Mouse (Mus musculus) lung, embryonic 16.5 days (tissue): ENCODE data around the gene Rnf152. TPM values are rescaled to one million over a fixed set of nuclear protein-coding genes. Genes with fewer than 3 reads are reported as not detected.

Experiments used
- ATAC-seq: fragments of 200-750 bp; cut with Nextera tagmentation; 2 replicates; pipeline ENCODE4 v1.8.0; 2017; ENCODE audit warnings: low read depth, mild to moderate bottlenecking, moderate library complexity
- H3K27ac ChIP-seq: fragments of 300-500 bp; sonication (generic); 2 replicates; pipeline ENCODE4 v1.5.1; 2014; ENCODE audit warnings: mild to moderate bottlenecking, control low read depth, low read length
- H3K27me3 ChIP-seq: fragments of 300-500 bp; sonication (generic); 2 replicates; pipeline ENCODE4 v1.6.1; 2014; ENCODE audit warnings: low read depth, low read length, mixed read lengths; ENCODE audit not compliant: control insufficient read depth, insufficient read depth
- H3K36me3 ChIP-seq: fragments of 300-500 bp; sonication (generic); 2 replicates; pipeline ENCODE4 v1.6.1; 2014; ENCODE audit warnings: low read length; ENCODE audit not compliant: control insufficient read depth, insufficient read depth
- H3K4me1 ChIP-seq: fragments of 300-500 bp; sonication (generic); replicated peaks from 2 replicates; pipeline ENCODE4 v1.6.1; 2014; ENCODE audit warnings: low read length, mixed read lengths; ENCODE audit not compliant: control insufficient read depth, insufficient read depth
- H3K4me2 ChIP-seq: fragments of 300-500 bp; sonication (generic); 2 replicates; pipeline ENCODE4 v1.6.1; 2014; ENCODE audit warnings: low read depth, low read length, control low read depth
- H3K4me3 ChIP-seq: fragments of 300-500 bp; sonication (generic); 2 replicates; pipeline ENCODE4 v1.5.1; 2014; ENCODE audit warnings: mild to moderate bottlenecking, low read length, control low read depth
- H3K9ac ChIP-seq: fragments of 300-500 bp; sonication (generic); 2 replicates; pipeline ENCODE4 v1.6.1; 2014; ENCODE audit warnings: low read length, control low read depth
- H3K9me3 ChIP-seq: fragments of 300-500 bp; sonication (generic); 2 replicates; pipeline ENCODE4 v1.6.1; 2016; ENCODE audit warnings: low read length; ENCODE audit not compliant: control insufficient read depth
- WGBS: fragments of 180-500 bp; shearing (Covaris S2); extraction: QIAGEN DNeasy Blood & Tissue Kit; methylation state at CpG from one replicate; pipeline ENCODE4 v1.1.7; 2014; 5-methylcytosine and 5-hydroxymethylcytosine counted together
- polyA plus RNA-seq: library from polyadenylated mRNA; unstranded; fragments of >200 nt; fragmentation: Nextera tagmentation; extraction: Ambion mirVana; gene quantifications from 2 replicates; pipeline ENCODE4 v1.2.1, GENCODE M21; 2015

Rnf152 gene
- polyA plus RNA-seq, 1 experiment from 2014 or later = 1.0 TPM

DNA sequence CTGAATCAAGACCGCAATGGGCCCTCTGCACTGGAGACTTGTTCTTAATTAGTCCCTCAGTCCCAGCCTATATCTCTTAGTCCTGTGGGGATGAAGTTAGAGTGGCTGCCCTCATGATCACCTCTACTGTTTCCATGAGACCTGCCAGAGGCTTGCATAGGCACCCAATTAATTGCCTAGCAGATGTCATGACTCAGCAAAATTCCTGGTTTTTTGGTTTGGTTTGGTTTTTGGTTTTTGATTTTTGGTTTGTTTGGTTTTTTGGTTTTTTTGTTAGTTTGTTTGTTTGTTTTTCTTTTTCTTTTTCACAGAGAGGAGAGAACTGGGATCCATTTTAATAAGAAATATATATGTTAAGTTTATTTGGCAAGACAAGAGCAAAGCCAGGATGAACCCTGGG lies 28.7 kb downstream of the Rnf152 start:
- H3K4me2 ChIP-seq = no peak overlapping the region
- no peaks in the 10 kb centered on the region for H3K36me3 ChIP-seq
- no peak for ATAC-seq
- no peaks in the 10 kb centered on the region for H3K4me1 ChIP-seq
- H3K9ac ChIP-seq = no peak overlapping the region
- H3K27me3 ChIP-seq = no peaks in the 10 kb centered on the region
- H3K27ac ChIP-seq = no peak overlapping the region
- H3K4me3 ChIP-seq = no peak overlapping the region
- 96% methylated on average over 1 of the region's 1 CpGs for WGBS
- no peaks in the 10 kb centered on the region for H3K9me3 ChIP-seq

DNA sequence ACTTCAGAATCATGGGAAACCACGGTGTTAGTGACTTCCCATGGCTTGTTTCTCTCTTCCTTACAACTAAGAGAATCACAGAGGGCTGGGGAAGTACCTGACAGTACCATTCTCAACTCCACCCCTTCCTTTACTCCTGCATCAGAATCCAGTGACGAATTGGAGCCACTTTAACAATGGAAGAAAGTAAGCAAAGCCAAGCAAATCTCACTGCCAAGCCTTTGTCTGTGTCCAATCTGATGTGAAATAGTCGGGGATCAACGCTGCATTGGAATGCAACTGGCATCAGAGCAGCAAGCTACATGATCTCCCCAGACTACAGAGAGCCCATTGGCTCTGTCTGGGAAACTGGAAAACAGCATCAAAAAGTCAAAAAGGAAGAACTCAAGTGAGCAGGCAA lies 31.9 kb downstream of the Rnf152 start:
- no peak overlapping the region for H3K4me3 ChIP-seq

DNA sequence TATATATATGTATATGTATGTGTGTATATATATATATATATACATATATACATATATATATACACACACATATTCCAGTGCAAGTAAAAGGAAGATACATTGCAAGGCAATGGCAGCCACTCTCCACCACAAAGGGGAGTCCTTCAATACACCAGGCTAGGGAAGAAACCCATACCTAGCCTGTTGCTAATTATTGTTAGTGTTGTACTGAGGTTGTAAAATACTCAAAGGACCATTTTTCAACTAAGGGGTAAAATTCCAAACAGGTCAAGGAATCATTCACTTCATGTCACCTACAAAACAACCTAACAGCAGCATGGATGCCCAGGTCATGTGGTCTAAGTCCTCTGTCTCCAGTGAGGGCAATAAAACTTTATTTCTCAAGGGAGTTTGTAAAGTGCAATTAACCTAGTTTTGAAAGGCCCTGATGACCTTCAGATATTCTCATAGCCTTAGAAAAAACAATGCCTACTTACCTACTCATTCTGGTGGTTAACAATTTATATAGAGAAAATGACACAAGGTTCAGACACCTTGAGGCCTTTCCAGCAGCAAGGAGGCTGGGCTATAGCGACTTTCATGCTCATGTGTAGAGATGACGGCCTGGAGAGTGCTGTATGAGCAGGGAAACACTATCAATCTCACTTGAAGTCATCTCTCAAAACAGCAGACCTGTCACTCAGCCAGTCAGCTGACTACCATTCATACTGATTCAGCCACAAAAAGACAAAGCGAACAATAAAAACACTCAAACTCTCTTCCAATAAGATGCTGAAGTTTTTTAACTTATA lies 42.3 kb downstream of the Rnf152 start:
- no peak overlapping the region for H3K4me2 ChIP-seq
- H3K27ac ChIP-seq = no peak overlapping the region
- H3K4me1 ChIP-seq = no peaks in the 10 kb centered on the region
- H3K9me3 ChIP-seq = no peaks in the 10 kb centered on the region
- no peak for ATAC-seq
- no peak overlapping the region for H3K4me3 ChIP-seq
- WGBS = 67% methylated on average over 3 of the region's 3 CpGs
- H3K27me3 ChIP-seq = no peaks in the 10 kb centered on the region
- H3K36me3 ChIP-seq = no peaks in the 10 kb centered on the region
- H3K9ac ChIP-seq = no peak overlapping the region

More for the DNA sequence above, 31.9 kb downstream of the Rnf152 start:
- WGBS = 63% methylated on average over 4 of the region's 4 CpGs
- H3K27me3 ChIP-seq = no peaks in the 10 kb centered on the region
- ATAC-seq = no peak
- no peaks in the 10 kb centered on the region for H3K9me3 ChIP-seq
- no peak overlapping the region for H3K4me2 ChIP-seq
- no peaks in the 10 kb centered on the region for H3K4me1 ChIP-seq
- no peaks in the 10 kb centered on the region for H3K36me3 ChIP-seq
- no peak overlapping the region for H3K9ac ChIP-seq
- H3K27ac ChIP-seq = no peak overlapping the region

DNA sequence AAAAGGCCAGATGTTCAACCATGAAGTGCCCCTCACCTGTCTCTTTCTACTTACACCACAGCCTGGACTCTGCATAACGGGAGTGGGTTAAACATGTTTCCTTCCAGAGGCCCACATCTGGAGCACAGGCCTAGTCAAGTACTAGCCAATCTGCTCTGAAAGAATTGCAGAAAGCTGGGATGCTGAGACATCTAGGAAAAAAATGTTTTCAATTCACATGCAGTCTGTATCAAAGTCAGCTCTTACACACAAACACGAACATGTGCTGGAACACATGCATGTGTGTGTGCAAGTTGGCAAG lies 44.0 kb downstream of the Rnf152 start:
- no peak overlapping the region for H3K4me2 ChIP-seq
- no peak for ATAC-seq
- no peak overlapping the region for H3K27ac ChIP-seq

DNA sequence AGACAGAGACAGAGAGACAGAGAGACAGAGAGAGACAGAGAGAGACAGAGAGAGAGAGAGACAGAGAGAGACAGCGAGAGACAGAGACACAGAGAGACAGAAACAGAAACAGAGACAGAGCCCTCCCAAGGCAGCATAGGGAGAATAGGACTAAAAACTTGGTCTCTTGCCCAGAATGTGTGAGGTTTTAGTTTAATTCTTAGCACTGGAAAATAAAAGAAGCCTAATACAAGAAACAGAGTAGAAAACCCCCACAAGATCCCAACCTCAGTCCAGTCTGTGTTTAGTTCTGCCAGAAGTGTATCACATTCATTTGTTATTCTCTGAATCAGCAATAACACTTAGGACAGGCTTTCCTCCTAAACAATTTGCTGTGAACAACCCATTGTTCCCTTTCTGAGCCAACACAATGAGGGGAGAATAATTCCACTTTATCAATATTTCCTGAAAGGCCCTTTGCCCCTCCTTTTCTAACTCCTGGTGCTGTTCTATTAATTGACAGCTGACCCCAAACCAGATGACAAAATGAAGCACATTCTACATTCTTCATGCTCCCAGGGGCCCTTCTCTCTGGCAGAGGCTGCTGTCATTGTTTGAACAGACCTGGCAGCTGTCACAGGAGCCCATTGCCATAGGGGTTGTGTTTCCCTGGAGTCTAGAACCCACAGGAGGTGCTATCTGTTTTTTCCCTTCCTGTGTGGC lies 44.5 kb downstream of the Rnf152 start:
- Histone ChIP-seq H3K4me1 (no peaks in the 10 kb centered on the region), H3K9ac (no peak overlapping the region), H3K4me2 (no peak overlapping the region), H3K9me3 (no peaks in the 10 kb centered on the region), H3K4me3 (no peak overlapping the region), H3K27me3 (no peaks in the 10 kb centered on the region), H3K36me3 (no peaks in the 10 kb centered on the region), H3K27ac (no peak overlapping the region)
- no peak for ATAC-seq
- 94% methylated on average over 1 of the region's 1 CpGs for WGBS

More for the DNA sequence above, 44.0 kb downstream of the Rnf152 start:
- 62% methylated on average over 2 of the region's 2 CpGs for WGBS
- no peak overlapping the region for H3K4me3 ChIP-seq
- H3K9me3 ChIP-seq = no peaks in the 10 kb centered on the region
- H3K27me3 ChIP-seq = no peaks in the 10 kb centered on the region
- H3K9ac ChIP-seq = no peak overlapping the region
- H3K36me3 ChIP-seq = no peaks in the 10 kb centered on the region
- no peaks in the 10 kb centered on the region for H3K4me1 ChIP-seq

DNA sequence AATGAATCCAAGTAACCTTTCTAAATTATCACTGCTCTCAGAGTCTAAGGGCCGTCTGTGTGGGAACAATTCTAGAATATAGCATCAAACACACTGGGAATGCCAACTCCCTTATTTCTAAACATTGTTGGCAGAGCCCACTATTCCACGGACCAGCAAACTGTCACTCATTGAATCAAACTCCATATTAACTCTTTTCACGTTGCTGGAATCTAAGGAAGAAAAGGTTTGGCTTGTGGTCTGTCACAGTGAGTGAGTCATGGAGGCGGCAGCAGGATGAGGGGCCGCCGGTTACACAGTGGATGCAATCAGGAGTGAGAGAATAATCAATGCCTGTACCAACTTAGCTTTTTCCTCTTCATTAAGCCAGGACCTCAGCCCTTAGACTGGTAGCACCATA lies 54.3 kb downstream of the Rnf152 start:
- Histone ChIP-seq H3K9ac (no peak overlapping the region), H3K9me3 (no peaks in the 10 kb centered on the region), H3K4me2 (no peak overlapping the region), H3K27ac (no peak overlapping the region), H3K4me1 (no peaks in the 10 kb centered on the region), H3K4me3 (no peak overlapping the region), H3K27me3 (no peaks in the 10 kb centered on the region), H3K36me3 (no peaks in the 10 kb centered on the region)
- 65% methylated on average over 6 of the region's 6 CpGs for WGBS
- ATAC-seq = no peak

DNA sequence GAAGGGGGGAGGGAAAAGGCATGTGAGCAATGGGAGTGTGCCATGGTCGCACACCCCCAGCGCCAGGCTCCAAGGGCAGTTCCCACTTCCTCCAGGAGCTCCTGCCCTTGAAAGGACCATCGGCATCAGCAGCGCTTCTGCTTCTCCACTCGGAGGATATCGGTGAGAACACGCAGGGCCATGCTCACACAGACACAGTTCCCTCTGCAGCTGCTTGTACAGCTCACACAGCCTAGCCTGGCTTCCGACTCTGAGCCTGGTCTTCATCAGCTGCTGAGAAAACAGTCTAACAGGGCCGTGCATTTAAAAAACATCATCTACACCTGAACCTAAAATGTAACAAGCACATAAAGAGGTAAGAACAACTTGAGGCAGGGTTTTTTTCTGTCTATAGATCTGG lies 54.7 kb downstream of the Rnf152 start:
- Histone ChIP-seq H3K36me3 (no peaks in the 10 kb centered on the region), H3K27me3 (no peaks in the 10 kb centered on the region), H3K9me3 (no peaks in the 10 kb centered on the region), H3K4me1 (no peaks in the 10 kb centered on the region), H3K4me2 (no peak overlapping the region), H3K4me3 (no peak overlapping the region), H3K9ac (no peak overlapping the region), H3K27ac (no peak overlapping the region)
- ATAC-seq = no peak
- WGBS = 84% methylated on average over 9 of the region's 9 CpGs

DNA sequence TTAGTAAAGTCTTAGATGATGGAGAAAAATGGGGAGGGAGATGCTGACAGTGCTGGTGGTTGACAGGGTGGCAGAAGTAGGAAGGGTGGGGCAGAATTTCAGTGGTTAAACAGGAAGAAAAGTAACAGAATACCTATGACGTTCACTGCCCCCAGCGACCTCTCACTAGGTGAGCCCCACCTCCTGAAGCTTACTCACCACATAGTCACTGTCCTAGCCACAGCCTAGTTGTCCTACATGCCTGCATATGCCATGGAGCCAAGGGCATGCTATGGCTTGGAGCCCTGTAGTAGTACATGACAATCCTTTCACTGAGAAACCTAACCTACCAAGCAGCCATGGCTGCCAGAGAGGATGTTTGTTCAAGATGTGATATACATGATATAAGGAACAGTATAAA lies 64.7 kb downstream of the Rnf152 start:
- no peaks in the 10 kb centered on the region for H3K4me1 ChIP-seq
- no peak overlapping the region for H3K4me2 ChIP-seq
- no peak overlapping the region for H3K27ac ChIP-seq
- H3K36me3 ChIP-seq = no peaks in the 10 kb centered on the region
- H3K9ac ChIP-seq = no peak overlapping the region
- 87% methylated on average over 2 of the region's 2 CpGs for WGBS
- H3K27me3 ChIP-seq = no peaks in the 10 kb centered on the region
- H3K9me3 ChIP-seq = no peaks in the 10 kb centered on the region
- H3K4me3 ChIP-seq = no peak overlapping the region
- no peak for ATAC-seq

DNA sequence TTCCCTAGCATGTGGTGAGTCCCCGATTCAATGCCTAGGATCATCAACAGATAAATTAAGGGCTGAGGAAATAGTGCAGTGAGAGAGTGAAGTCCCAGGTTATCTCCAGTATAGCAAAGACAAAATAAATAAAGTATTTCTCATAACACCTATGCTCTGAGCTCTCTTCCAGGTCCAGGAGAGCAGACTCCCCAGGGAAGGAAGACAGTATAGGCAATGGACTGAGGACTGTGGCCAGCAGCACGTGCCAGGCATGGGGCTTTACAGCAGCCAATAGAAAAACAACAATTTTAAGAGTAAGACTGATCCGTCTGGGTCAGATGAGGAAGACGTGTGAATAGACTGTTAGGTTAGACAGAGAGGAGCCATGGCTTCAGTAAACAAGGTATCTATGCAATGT lies 69.0 kb downstream of the Rnf152 start:
- no peak for ATAC-seq
- H3K9ac ChIP-seq = no peak overlapping the region
- WGBS = 66% methylated on average over 4 of the region's 4 CpGs

More for the DNA sequence above, 69.0 kb downstream of the Rnf152 start:
- no peak overlapping the region for H3K27ac ChIP-seq
- H3K27me3 ChIP-seq = no peaks in the 10 kb centered on the region
- H3K9me3 ChIP-seq = no peaks in the 10 kb centered on the region
- H3K4me2 ChIP-seq = no peak overlapping the region
- no peak overlapping the region for H3K4me3 ChIP-seq
- H3K36me3 ChIP-seq = no peaks in the 10 kb centered on the region
- H3K4me1 ChIP-seq = no peaks in the 10 kb centered on the region; the same call in 1 of the 2 replicates
